Mouse (Mus musculus) embryo, embryonic 11 days (tissue): ENCODE measurements around the gene Dnm1.
A peak's percentile ranks its signal among the peaks of the same experiment; 100 is the strongest.
"Not testable (repeated sequence)": the region's sequence is repeated elsewhere in the genome, so short reads cannot be mapped to it uniquely, and the experiment has no call there.

Experiments
- DNase-seq: peaks from one replicate; pipeline ENCODE4 v3.0.0-alpha.2; 2015

The Dnm1 gene

DNA sequence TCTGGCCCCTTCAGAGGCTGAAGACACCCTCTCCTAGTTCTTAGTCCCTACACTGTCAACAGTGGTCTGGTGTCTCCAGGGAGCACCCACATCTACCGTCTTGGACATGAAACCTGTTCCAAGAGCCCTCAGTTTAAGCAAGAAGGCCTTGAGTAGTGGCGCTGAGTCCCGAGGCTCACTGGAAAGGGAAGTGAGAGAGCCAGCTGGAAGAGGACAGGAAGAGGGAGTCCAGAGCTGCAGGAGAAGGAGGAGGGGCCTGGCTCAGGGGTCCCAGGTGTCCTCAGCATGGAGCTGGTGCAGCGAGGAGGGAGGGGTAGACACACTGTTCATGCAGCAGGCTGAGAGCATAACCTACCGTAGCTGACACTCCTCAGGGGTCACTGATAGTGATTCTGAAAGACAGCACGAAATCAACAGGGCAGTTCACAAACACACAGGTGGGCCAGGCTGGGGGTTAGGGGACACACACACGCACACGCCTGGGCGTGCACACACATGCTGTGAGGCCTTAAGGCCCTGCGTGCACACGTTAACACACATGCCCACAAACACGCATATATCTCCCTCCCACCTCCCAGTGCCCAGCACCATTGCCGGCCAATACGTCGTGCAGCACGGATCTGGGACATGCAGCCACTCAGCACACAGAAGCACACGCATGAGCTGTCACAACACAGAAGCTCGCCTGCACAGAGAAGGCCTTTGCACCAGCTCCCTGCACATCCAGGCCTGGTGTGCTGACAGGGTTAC lies 42.9 kb downstream of the Dnm1 start:
- DNase-seq = no peak

DNA sequence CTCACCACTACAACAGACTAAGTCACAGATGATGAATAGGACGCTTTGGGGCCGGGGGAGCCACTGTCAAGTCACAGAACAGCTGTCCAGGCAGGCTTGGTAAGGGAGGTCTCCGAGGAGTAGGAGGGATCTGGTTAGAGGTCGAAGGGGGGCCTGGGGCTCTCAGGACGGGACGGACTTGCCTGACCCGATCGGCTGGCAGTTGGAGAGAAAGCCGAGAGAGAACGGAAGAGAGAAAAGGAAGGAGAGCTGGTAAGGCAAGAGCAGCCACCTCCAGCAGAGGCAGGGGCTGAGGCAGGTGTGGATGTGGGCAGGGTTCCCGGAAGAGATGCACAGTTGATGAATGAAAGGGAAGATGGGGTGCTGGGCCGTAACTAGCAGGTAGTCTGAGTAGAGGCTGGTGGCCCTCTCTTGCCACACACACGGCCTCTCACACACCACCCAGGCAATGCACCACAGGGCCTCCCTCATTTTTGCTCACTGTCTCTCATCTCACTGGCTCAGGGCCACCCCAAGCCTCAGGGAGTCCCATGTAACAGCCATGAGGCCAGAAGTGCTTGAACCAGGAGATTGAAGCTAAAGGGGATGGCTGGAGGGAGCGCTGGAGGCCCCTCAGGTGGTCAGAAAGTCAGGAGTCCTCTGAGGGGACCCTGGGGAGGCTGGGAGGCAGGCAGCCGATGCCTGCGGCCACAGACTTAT lies 44.1 kb downstream of the Dnm1 start:
- DNase-seq = no peak

DNA sequence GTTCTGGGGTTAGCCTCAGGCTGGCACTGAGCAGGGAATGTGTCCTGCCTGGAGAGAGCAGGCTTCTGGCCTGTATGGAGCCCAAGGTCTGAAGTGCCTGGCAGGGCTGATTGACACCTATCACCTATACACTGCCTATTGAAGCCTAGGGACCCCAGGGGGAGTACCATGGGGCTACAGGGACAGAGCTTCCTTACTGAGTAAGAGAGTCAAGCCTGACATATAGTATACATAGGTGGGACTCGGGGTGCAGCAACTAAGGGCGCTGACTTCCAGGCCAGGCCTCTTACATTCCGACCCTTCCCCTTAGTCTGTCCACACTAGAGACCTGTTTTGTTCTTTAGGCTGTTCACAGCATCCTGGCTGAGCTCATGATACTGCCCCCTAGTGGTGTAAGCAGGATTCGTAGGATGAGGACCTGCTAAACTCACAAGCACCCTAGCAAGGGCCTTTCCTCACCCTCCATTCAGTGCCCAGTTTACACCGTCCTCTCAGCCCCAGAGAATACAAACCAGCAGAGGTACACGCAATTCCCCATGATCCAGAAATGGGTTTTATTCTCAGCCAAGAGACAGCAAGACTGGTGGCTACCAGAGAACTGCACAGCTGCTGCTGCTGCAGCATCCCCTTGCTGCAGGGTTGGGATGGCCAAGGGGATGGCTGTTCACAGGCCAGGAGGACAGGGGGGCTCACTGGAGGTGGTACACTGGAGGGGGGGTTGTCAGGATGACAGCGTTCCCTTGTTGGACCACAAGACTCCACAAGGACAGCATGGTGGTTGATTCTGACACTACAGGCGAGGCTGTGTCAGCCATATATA lies 45.0 kb downstream of the Dnm1 start:
- peak; percentile 76 for DNase-seq

DNA sequence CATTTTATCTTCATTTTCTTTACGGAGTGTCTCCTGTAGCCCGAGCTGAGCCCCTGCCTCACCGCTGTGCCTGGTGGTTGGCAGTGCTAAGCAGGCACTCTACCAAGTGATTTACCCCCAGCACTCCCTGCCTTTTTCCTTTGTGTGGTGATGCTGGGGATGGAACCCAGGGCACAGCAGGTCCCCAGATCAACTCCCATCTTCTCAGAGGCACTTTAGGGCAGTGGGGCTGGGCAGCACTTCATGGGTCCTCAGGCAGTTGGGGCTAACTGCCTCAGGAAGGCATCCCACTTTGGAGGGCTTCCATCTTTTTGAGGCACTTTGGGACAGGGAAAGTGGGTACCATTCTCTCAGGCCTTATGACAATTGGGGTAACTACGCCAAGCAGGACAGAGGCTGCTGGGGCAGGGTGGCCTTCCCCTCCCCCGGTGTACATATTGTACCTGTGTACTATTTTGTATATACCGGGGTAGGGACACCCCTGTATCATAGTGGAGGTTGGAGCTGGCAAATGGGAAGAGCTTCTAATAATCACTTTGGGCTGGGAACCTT lies 45.8 kb downstream of the Dnm1 start:
- no peak for DNase-seq

DNA sequence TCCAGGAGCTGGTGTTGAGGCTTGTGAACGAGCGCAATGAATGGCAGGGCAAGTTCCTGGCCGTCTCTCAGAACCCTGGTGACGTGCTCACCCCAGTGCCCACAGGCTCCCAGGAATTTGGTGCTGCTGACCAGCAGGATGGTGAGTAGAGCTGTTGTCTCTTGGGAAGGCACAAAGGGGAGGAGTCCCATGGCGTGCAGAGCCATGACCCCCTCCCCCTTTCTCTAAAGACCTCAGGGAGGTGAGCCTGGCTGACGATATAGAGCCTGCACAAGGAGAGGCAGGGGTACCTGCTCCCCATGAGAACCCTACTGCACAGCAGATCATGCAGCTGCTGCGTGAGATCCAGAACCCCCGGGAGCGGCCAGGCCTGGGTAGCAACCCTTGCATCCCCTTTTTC lies 47.0 kb downstream of the Dnm1 start:
- no peak for DNase-seq

DNA sequence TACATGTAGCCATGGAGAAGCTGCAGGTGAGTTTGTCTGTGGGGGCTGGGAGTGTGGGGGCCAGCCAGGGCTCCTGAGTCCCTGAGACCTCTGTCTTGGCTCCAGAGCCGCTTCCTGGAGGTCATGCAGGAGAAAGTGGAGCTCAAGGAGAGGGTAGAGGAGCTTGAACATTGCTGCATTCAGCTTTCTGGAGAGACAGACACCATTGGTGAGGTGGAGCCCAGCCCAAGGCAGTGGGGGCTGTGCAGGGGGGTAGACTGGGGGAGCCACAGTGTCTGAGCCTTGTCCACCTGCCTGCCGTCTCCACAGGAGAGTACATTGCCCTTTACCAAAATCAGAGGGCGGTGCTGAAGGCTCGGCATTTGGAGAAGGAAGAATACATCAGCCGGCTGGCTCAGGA lies 47.5 kb downstream of the Dnm1 start:
- DNase-seq = no peak

DNA sequence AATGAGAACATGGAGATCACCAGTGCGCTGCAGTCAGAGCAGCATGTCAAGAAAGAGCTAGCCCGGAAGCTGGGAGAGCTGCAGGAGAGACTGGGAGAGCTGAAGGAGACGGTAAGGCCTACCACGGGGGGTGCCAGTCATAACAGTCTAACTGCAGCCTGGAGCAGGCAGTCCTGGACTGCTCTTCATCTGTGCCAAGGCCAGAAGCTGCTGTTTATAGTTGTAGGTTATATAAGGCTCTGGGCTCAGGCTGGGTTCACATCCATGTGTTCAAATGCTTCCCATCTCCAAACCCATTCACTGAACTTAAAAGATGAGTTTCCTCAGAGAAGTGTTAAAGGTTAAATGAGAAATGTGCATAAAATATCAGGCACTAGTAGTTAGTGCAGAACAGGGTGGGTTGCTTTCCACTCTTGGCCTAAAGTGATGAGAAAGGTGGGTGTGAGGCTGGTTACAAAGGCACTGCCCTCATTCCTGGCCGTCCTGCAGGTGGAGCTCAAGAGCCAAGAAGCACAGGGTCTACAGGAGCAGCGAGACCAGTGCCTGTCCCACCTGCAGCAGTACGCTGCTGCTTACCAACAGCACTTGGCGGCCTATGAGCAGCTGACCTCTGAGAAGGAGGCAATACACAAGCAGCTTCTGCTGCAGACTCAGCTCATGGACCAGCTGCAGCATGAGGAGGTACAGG lies 48.8 kb downstream of the Dnm1 start:
- peak; percentile 73 for DNase-seq

DNA sequence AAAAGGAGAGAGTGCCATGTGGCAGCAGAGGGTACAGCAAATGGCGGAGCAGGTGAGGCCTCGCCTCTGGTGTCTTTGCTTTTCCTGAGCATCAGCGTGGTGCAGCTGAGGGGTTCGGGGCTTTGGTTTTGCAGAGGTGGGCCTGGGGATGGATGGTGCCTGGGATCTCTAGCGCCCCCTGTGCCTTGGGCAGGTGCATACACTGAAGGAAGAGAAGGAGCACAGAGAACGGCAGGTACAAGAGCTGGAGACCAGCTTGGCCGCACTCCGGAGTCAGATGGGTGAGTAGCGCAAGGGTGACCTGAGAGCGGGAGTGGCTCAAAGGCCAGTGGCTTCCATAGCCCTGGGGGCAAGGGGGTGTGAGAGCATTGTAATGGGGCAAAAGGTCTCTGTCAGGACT lies 50.2 kb downstream of the Dnm1 start:
- DNase-seq = no peak

DNA sequence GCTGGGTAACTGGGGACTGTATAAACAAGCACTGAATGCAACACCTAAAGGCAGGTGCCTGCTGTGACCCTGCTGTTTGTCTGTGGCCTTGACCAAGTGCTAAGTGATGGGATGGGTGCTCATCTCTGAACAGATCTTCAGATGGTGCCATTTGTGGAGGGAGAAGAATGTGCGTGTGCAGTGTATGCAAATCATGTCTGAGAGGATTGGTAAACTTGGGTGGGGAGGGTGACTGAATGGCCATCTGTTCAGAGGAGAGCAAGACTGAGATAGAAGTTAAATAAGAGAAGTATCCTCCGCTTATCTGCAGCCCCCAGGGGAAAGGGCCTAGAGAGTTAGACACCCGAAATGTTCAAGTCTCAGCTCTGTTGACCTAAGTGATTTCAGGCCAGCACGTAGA lies 53.7 kb downstream of the Dnm1 start:
- no peak for DNase-seq

DNA sequence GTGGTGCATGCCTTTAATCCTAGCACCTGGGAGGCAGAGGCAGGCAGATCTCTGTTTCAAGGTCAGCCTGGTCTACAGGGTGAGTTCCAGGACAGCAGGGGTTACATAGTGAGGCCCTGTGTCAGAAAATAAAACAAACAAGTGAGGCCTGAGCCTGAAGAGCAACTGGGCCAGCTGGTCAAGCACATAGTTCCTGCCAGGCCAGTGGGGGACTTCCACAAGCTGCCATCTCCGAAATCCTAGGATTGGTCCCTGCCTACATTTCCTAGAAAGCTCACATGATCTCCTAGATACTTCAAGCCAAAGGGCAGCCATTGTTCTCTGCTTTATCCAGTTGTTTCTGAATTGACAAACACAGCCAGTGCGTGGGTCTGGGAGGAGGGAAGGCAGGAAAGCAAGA lies 57.3 kb downstream of the Dnm1 start:
- DNase-seq = not testable (repeated sequence)

DNA sequence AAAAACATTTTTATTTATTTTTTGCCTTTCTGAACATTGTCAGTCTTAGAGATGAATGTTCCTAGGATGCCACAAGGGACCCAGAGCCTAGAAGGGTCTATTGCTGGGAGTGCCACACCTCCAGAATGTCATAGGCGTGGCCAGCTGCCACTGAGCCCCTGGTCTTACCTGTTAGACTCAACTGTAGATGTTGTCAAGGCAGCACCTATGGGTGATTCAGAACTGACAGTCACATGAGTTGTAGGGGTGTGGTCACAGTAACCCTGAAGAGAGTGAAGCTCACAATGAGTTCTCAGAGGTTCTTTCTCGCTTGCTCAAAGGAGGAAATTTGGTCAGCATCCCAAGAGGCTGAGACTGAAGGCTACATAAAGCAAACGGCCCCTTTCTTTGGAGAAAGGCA lies 57.9 kb downstream of the Dnm1 start:
- DNase-seq = no peak

DNA sequence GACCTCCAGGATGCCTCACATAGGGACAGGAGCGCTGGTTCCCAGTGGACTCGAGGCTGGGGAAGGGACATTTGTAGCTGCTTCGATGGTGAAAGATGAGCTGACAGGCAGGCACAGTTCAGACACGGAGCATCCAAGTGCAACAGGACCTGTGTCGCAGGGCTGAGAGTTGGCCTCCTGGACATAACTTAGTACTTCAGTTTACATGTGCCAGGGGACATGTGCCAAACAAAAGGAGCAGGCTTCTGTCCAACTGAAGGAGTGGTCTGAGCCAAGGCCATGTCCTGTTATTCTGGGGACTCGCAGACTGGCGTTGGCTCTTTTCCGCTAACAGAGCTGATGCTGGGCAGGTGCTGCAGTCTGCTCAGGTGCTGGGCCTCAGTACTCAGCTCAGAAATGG lies 58.8 kb downstream of the Dnm1 start:
- no peak for DNase-seq

DNA sequence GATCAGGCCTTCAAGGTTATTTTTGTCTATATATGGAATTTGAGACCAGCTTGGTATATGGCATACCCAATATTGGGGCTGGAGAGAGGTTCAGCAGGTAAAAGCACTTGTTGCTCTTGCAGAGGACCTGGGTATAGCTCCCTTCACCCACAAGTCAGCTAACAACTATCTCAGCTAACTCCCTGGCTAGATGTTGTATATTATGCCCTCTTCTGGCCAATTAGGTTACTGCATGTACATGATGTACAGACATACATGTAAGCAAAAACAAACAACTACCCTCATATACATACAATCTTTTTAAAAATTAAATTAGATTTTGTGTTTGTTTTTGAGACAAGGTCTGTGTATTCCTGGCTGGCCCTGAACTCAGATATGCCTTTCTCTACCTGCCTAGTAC lies 63.6 kb downstream of the Dnm1 start:
- peak; percentile 55 for DNase-seq

DNA sequence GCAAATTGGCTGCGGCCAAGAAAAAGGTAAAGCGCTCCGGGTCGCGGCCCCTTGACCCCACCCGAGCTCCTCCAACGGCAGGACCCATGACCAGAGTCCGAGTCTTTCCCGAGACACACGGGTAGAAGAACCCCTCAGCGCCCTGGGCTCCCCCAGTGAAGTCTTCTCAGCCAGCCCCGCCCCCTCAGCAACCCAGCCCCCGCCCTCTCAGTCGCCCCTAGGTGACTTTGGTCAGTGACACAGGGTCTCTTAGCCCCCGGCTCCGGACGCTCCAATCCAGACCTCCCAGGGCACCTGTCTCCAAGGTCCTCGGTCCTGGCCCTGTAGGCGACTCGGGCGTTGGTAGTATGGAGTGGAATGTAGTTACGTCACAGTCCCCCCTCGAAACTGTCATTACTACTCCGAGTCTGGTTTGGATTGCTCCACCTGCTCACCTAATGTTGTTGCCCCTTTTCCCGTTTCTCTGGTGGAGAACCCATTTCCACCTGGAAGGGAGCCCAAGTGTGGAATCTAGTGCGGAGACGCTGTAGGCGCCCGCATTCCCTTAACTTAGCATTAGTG lies 64.7 kb downstream of the Dnm1 start:
- DNase-seq = peak; percentile 53

DNA sequence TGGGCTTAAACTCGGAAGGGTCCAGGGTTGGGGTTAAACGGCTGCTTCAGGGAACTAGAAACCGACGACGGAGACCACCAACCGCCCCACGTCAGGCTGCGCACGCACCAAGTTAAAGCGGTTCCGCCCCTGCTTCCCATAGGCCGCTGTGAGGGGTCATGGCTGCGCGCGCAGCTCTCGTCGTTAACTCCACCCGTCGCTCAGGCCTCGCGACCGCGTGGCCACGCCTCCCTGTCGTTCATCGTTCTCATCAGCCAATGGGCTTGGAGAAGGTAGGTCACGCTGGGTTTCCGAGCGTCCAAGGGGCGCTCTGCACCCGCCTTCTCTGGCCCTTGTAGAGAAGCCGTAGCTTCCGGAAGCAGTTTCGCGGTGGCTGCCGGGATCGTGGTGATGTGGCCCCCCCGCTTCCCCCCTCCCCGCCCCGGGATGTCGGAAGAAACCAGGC lies 65.2 kb downstream of the Dnm1 start, which contains the start of gene Swi5:
Gene Swi5 (minus strand): TSS at position 153 of the 445 bp plus-strand sequence.
- peak; percentile 100 for DNase-seq

DNA sequence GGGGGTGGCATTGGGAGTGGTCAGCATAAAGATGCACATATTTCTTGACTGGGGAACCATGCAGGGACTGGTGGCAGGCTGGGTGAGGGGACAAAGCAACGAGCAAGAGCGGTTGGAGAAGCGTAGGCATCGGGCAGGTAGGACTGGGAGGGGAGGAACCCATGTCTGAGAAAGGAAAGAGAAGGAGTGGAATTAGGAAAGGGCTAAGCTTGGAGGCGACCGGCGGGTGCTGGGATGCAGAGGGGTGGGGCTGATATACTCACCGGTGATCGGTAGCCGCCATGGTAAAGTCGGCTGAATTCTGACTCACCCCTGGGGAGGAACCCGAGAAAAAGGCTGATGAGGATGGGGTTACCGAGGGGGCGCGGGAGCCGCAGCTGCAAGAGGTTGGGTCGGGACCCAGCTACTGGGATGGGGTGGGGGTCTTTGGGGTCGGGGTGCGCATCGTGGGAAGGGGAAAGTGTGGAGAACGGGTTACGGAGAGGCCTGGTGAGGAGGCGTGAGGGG lies 65.8 kb downstream of the Dnm1 start, which contains the start of gene Golga2:
Gene Golga2 (plus strand): TSS at position 51 of the 507 bp plus-strand sequence.
- no peak for DNase-seq

DNA sequence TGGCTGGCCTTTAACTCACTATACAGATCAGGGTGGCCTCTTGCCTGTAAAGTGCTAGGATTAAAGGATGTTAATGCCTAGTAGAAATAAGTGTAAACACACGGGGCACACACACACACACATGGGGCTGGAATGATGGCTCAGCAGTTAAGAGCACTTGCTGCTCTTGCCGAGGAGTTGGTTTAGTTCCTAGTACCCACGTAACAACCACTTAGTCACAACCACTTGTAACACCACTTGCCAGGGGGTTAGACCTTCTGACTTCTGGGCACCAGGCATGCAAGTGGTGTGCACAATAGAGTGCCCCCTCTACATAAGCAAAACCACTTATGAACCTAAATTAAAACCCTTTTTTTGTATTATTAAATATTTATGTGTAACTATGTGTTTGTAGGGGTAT lies 69.2 kb downstream of the Dnm1 start:
- no peak for DNase-seq

DNA sequence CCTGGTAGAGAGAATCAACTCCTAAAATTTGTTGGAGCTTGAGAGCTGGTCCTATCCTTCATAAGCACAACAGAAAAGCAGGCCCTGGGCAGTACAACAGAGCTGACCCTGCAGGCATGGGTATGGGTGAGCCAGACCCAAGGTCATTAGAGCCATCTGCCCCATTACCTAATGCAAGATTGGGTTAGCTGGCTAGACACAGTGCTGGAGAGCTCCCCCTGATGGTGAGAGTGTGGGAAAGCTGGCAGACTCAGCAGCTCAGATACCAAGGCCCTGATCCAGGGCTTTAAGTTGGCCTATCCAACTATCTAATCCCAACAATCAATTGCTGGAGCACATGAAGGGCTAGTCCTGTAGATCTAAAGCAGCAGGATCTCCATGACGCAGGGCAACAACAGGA lies 70.4 kb downstream of the Dnm1 start:
- DNase-seq = peak; percentile 74

DNA sequence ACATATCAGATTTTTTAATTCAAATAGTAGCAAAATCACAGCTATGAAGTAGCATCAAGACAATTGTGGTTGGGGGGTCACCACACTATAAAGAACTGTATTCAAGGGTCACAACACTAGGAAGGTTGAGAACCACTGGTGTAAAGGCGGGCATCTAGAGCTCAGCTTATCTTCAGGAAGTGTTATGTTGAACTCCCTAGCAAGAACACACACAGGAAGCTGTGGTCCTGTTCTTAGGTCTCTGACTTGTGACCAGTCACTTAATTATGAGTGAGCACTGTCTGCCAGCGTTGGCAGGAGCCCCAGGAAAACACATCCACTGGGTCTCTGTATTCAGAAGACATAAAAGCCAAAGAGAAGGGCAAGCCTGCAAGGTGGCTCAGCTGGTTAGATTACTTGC lies 70.8 kb downstream of the Dnm1 start:
- no peak for DNase-seq

DNA sequence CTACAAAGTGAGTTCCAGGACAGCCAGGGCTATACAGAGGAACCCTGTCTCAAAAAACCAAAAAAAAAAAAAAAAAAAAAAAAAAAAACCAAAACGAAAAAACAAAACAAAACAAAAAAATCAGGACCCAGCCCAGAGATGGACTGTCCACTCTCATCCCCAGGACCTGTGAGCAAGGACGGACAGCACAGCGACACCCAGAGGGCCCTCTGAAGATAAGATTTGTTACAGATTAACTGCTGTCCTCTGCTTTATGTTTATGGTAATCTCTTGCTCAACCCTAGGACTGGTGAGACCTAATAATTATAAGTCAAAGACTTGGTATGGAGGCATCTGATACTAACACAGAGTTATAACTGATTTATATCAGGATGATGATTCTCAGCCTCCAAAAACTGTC lies 77.3 kb downstream of the Dnm1 start:
- DNase-seq = no peak

DNA sequence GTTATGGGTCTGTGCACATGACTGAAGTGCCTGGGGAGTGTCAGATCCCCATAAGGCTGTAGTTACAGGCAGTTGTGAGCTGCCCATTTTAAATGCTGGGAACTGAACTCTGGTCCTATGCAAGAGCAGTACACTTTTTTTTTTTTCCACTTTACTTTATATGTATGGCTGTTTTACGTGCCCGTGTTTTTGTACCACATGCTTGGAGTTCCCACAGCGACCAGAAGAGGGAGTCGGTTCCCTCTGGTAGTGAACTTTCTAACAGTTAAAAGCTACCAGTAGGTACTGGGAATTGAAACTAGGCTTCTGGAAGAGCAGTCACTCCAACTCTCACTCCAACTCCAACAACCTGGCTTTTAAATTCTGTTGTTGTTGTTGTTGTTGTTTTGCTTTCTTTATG lies 92.5 kb downstream of the Dnm1 start:
- DNase-seq = peak; percentile 50
